Mouse (Mus musculus) G1E (cell line): ENCODE measurements around the gene Aass. TPM values are rescaled to one million over a fixed set of nuclear protein-coding genes. Genes with fewer than 3 reads are reported as not detected.

Source experiments
- ATAC-seq: 2 replicates; pipeline ENCODE4 v1.8.0; 2016; ENCODE audit warnings: mild to moderate bottlenecking; ENCODE audit not compliant: insufficient number of reproducible peaks, poor library complexity, low FRiP score, severe bottlenecking; ENCODE audit errors: extremely low read depth
- DNase-seq: peaks from one replicate; pipeline ENCODE4 v3.0.0; 2012; ENCODE audit warnings: low spot score
- H3K27me3 ChIP-seq: 2 replicates; pipeline ENCODE4 v1.6.1; 2012; ENCODE audit warnings: mild to moderate bottlenecking, low read length, inconsistent platforms; ENCODE audit not compliant: insufficient read depth
- H3K36me3 ChIP-seq: replicated peaks from 2 replicates; pipeline ENCODE3; 2012; ENCODE audit warnings: mild to moderate bottlenecking, inconsistent platforms
- H3K4me1 ChIP-seq: 2 replicates; pipeline ENCODE4 v1.6.1; 2012; ENCODE audit warnings: low read depth, low read length, inconsistent platforms, mixed read lengths; ENCODE audit not compliant: insufficient read depth
- H3K4me3 ChIP-seq: 2 replicates; pipeline ENCODE4 v1.5.1; 2012; ENCODE audit warnings: low read depth, mild to moderate bottlenecking, inconsistent platforms, low read length, moderate library complexity, mixed read lengths
- H3K9me3 ChIP-seq: replicated peaks from 2 replicates; pipeline ENCODE4 v1.6.1; 2012; ENCODE audit warnings: inconsistent platforms
- CTCF ChIP-seq: IDR thresholded peaks from 2 replicates; pipeline ENCODE4 v1.5.1; 2012; ENCODE audit warnings: low read depth, low read length, inconsistent platforms, mixed read lengths
- GATA1 ChIP-seq: IDR thresholded peaks from 2 replicates; pipeline ENCODE4 v1.6.1; 2012; ENCODE audit warnings: borderline replicate concordance, low read length, inconsistent platforms, mixed read lengths
- GATA2 ChIP-seq: IDR thresholded peaks from 2 replicates; pipeline ENCODE4 v1.6.1; 2012; ENCODE audit warnings: low read depth, low read length, inconsistent platforms, borderline replicate concordance
- POLR2AphosphoS5 ChIP-seq: IDR thresholded peaks from 2 replicates; pipeline ENCODE4 v1.6.1; 2012; ENCODE audit warnings: low read depth, low read length, inconsistent platforms; ENCODE audit not compliant: insufficient replicate concordance
- TAL1 ChIP-seq: conservative IDR thresholded peaks from 2 replicates; pipeline ENCODE4 v1.6.1; 2012; ENCODE audit warnings: low read depth, low read length, inconsistent platforms, mixed read lengths
- polyA plus RNA-seq: library from polyadenylated mRNA; stranded (reverse); fragments of >175 nt; gene quantifications from 2 replicates; pipeline ENCODE4 v1.2.3, GENCODE M21; 2012
- total RNA-seq, 2 experiments: library from RNA; stranded (forward) in 1 of 2; stranded (reverse) in 1 of 2; fragments of 200-1000 nt in 1 of 2; fragments of >200 nt in 1 of 2; fragmentation: Nextera tagmentation in 1 of 2; gene quantifications; 2 replicates each; pipeline ENCODE4 v1.2.3; 2014 to 2017

Aass gene
- total and polyA plus RNA-seq, 3 experiments, result not detected

GRCm38 (mm10) chr6:23078273-23078672 is 54.5 kb downstream of the Aass start:
- ATAC-seq, result no peak
- H3K36me3 ChIP-seq, result no peaks in the 10 kb centered on the region
- no peaks in the 10 kb centered on the region for H3K9me3 ChIP-seq
- no peak for TF ChIP-seq POLR2AphosphoS5
- no peak for TF ChIP-seq CTCF
- TF ChIP-seq GATA1, result no peak
- TF ChIP-seq GATA2, result no peak
- no peak for TF ChIP-seq TAL1
- H3K4me1 ChIP-seq, result no peaks in the 10 kb centered on the region
- no peak overlapping the region for H3K4me3 ChIP-seq
- H3K27me3 ChIP-seq, result no peaks in the 10 kb centered on the region
- no peak for DNase-seq

GRCm38 (mm10) chr6:23076060-23076459 is 56.7 kb downstream of the Aass start:
- H3K4me1 ChIP-seq, result no peaks in the 10 kb centered on the region
- no peaks in the 10 kb centered on the region for H3K36me3 ChIP-seq
- no peaks in the 10 kb centered on the region for H3K27me3 ChIP-seq
- ATAC-seq, result no peak
- DNase-seq, result no peak
- H3K9me3 ChIP-seq, result no peaks in the 10 kb centered on the region
- TF ChIP-seq CTCF (no peak), GATA1 (no peak), POLR2AphosphoS5 (no peak), TAL1 (no peak), GATA2 (no peak)
- no peak overlapping the region for H3K4me3 ChIP-seq

DNA sequence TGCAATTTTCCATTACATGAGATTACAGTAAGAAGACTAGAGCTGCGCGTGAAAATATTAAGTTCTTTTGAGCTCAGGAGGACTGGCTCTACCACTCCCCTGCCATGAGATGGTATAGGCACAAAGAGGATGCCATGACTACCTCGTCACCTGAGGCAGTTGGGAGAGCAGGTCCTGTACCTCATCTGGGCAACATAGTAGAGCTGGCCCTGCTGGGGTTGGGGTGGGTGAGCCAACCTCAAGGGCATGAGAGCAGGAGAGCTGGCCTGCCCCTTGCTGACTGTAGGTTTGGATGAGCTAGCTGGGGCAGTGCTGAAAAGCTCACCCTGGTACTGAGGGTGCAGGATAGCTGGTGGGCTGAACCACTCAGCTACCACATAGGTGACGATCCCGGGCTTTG is 77.1 kb downstream of the Aass start:
- ATAC-seq, result no peak
- Histone ChIP-seq H3K27me3 (no peaks in the 10 kb centered on the region), H3K9me3 (no peaks in the 10 kb centered on the region), H3K4me1 (no peaks in the 10 kb centered on the region), H3K4me3 (no peak overlapping the region), H3K36me3 (no peaks in the 10 kb centered on the region)
- DNase-seq, result no peak
- TF ChIP-seq GATA2, result no peak
- TF ChIP-seq GATA1, result no peak
- TF ChIP-seq CTCF, result no peak
- no peak for TF ChIP-seq TAL1
- no peak for TF ChIP-seq POLR2AphosphoS5

DNA sequence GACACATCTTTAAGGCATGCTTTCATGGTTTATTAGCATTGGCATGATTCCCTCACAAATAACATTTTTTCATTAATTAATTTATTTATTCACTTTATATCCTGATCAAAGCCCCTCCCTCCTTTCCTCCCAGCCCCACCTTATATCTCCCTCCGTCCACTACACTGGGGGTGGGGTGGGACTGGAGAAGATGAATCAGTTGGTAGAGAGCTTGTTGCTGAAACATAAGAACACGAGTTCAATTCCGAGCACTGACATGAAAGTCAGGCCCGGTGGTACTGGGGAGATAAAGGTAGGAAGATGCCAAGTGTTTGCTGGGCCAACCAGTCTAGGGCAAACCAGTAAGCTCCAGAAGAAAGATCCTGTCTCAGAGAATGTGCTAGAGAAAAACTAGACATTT is 84.0 kb downstream of the Aass start:
- H3K27me3 ChIP-seq, result no peaks in the 10 kb centered on the region

DNA sequence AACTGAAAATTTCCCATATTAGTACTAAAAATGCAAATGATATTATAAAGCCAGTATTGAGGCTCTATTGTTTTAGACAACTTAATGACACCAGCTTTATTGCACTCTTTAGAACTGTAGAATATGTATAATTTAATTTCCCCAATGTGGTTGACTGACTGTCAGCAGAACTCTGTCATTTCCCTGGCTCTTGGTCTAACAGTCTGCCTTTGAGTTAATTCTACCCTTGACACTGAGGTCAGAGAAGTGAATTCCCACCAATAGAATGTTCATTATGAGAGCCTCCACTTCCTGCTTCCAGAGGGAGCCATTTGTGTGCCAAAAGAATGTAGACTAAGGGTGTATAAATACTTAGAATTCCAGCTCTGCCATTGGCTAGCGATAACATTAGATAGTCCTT is 104.5 kb downstream of the Aass start:
- ATAC-seq, result no peak
- DNase-seq, result no peak
- H3K4me1 ChIP-seq, result no peaks in the 10 kb centered on the region
- TF ChIP-seq GATA1 (no peak), CTCF (no peak), TAL1 (no peak), GATA2 (no peak), POLR2AphosphoS5 (no peak)
- no peaks in the 10 kb centered on the region for H3K9me3 ChIP-seq
- H3K36me3 ChIP-seq, result no peaks in the 10 kb centered on the region
- H3K27me3 ChIP-seq, result no peaks in the 10 kb centered on the region
- no peak overlapping the region for H3K4me3 ChIP-seq

More for the DNA sequence above, 84.0 kb downstream of the Aass start:
- Histone ChIP-seq H3K4me1 (no peaks in the 10 kb centered on the region), H3K4me3 (no peak overlapping the region), H3K9me3 (no peaks in the 10 kb centered on the region), H3K36me3 (no peaks in the 10 kb centered on the region)
- DNase-seq, result no peak
- no peak for ATAC-seq
- TF ChIP-seq TAL1 (no peak), POLR2AphosphoS5 (no peak), CTCF (no peak), GATA2 (no peak), GATA1 (no peak)

Other genes starting within 250 kb of the Aass start
- not detected in 2 replicates for gene Fezf1, start 115.4 kb upstream of the Aass start, total RNA-seq (2014; fragmentation: Nextera tagmentation)
- 0.06 TPM in 1 of 2 replicates, not detected in the other for gene Fezf1, start 115.4 kb upstream of the Aass start, total RNA-seq (2017)
- not detected in 2 replicates for gene Fezf1, start 115.4 kb upstream of the Aass start, polyA plus RNA-seq